Mouse (Mus musculus) lung, adult 2 months (tissue): ENCODE measurements around the gene Pde1c.

Experiments
- CTCF ChIP-seq: fragments of 200-500 bp; IDR thresholded peaks from 2 replicates; pipeline ENCODE4 v1.5.1; 2011; ENCODE audit warnings: mild to moderate bottlenecking, low read length, control low read depth; ENCODE audit not compliant: insufficient read depth
- POLR2A ChIP-seq: fragments of 200-500 bp; IDR thresholded peaks from 2 replicates; pipeline ENCODE4 v1.6.1; 2011; ENCODE audit warnings: low read depth, mild to moderate bottlenecking, control low read depth, low read length, borderline replicate concordance; ENCODE audit errors: extremely low read depth

DNA sequence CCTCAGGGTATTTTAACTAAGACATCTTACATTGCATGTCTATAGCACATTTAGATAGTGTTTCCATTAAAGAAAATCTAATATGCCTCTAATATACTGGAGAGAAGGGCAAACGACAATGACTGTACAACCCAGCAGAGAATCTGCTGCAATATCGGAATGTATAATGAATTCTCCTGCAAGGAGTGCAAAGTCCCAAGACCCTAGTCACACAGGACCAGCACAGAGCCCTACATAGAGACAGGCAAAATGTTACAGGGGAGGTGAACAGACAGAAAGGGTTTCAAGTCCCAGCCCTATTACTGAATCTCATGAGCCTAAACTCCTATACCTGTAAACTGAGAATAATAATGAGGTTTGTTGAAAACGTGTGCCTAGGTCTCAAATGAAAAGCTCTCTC lies 13.1 kb downstream of the Pde1c start:
- TF ChIP-seq CTCF (no peak), POLR2A (no peak)
